Mouse (Mus musculus): ENCODE measurements around the gene Gm28308. TPM values are rescaled to one million over a fixed set of nuclear protein-coding genes. Genes with fewer than 3 reads are reported as not detected.

Gene Gm28308
- total and polyA plus RNA-seq, 3 experiments: not detected

- H3K79me2 ChIP-seq (replicated peaks; ENCODE audit: control insufficient read depth, extremely low read depth, insufficient read depth, poor library complexity, severe bottlenecking): no peaks in the 10 kb centered on the region
- H3K27me3 ChIP-seq (replicated peaks): no peaks in the 10 kb centered on the region
- peaks cover 25% of the 10 kb centered on the region for H3K9me3 ChIP-seq (replicated peaks; ENCODE audit: low read length)
- no peak overlapping the region for H3K27ac ChIP-seq (ENCODE audit: insufficient read depth, low read depth)
- no peak for DNase-seq (ENCODE audit: extremely low read depth)
- H3K36me3 ChIP-seq (replicated peaks in 1 of 2; ENCODE audit: control insufficient read depth in 1 of 2, insufficient read depth in 1 of 2, low read length in 1 of 2): peaks cover 5 to 29% of the 10 kb centered on the region in 2 experiments
- no peak overlapping the region for H3K4me2 ChIP-seq (ENCODE audit: insufficient read depth, low read depth, poor library complexity, severe bottlenecking)
- peaks cover 0 to 8% of the 10 kb centered on the region in 2 experiments; a peak in 2 of 4 replicates for H3K4me1 ChIP-seq (ENCODE audit: control insufficient read depth in 1 of 2, insufficient read depth in 2 of 2)
- no peak overlapping the region for H3K4me3 ChIP-seq (replicated peaks in 1 of 3; ENCODE audit: low read depth in 2 of 3, low read length in 2 of 3, poor library complexity in 1 of 3)
- no peak for TF ChIP-seq UBTF (IDR thresholded peaks at IDR 0.05; ENCODE audit: low read depth, low read length)
- TF ChIP-seq MAFK (IDR thresholded peaks at IDR 0.05; ENCODE audit: insufficient replicate concordance, low read length): no peak
- TF ChIP-seq JUND (conservative IDR thresholded peaks at IDR 0.05; ENCODE audit: low read depth, low read length): no peak
- no peak for TF ChIP-seq KAT2A (IDR thresholded peaks at IDR 0.05; ENCODE audit: insufficient replicate concordance, low read length)
- TF ChIP-seq MYC (IDR thresholded peaks at IDR 0.05; ENCODE audit: low read depth, low read length): no peak
- TF ChIP-seq ELF1 (IDR thresholded peaks at IDR 0.05; ENCODE audit: low read depth, low read length): no peak
- TF ChIP-seq SMC3 (IDR thresholded peaks at IDR 0.05; ENCODE audit: low read depth, low read length): no peak
- no peak for TF ChIP-seq CTCF (conservative IDR thresholded peaks at IDR 0.05 in 1 of 2, IDR thresholded peaks at IDR 0.05 in 1 of 2; ENCODE audit: low read depth in 2 of 2, low read length in 2 of 2)
- no peak for TF ChIP-seq POLR2A (IDR thresholded peaks at IDR 0.05; ENCODE audit: low read depth, low read length)
- TF ChIP-seq CHD1 (IDR thresholded peaks at IDR 0.05; ENCODE audit: low read depth, low read length): no peak
- no peak for TF ChIP-seq IRF4 (IDR thresholded peaks at IDR 0.05; ENCODE audit: low read depth, low read length)
- no peak for TF ChIP-seq NELFE (IDR thresholded peaks at IDR 0.05; ENCODE audit: low read depth, low read length)
- TF ChIP-seq MAX (IDR thresholded peaks at IDR 0.05; ENCODE audit: low read length): no peak
- no peak for TF ChIP-seq MAZ (IDR thresholded peaks at IDR 0.05; ENCODE audit: low read depth, low read length)
- TF ChIP-seq PAX5 (IDR thresholded peaks at IDR 0.05; ENCODE audit: low read length): no peak
- TF ChIP-seq RCOR1 (conservative IDR thresholded peaks at IDR 0.05; ENCODE audit: low read depth, low read length): no peak
- no peak for TF ChIP-seq RAD21 (IDR thresholded peaks at IDR 0.05; ENCODE audit: low read depth, low read length)
- no peak for TF ChIP-seq GABPA (IDR thresholded peaks at IDR 0.05; ENCODE audit: insufficient replicate concordance, low read depth, low read length)
- dilution Hi-C loops (cut with MboI; ENCODE audit: extremely low pct_ligation_motif_present, extremely low pct_unique_long_range_greater_than_20kb, low sequenced_read_pairs) (no loop called here), in situ Hi-C loops (cut with MboI; ENCODE audit: low pct_ligation_motif_present, low pct_unique_long_range_greater_than_20kb, low sequenced_read_pairs) (loop anchor here (10.0 kb wide), 2 partner anchors 641 to 1011 kb away; no protein-coding TSS in a partner anchor)
- no peak overlapping the region for H3K9ac ChIP-seq (ENCODE audit: insufficient read depth, low read depth)
These were observed 12.8 kb upstream of the Gm28308 start for GRCm38 (mm10) chr6:52225612-52226568.
